Mouse (Mus musculus) cerebellum, postnatal 36 days (tissue): ENCODE measurements around the gene Tmem212.
"Not testable (repeated sequence)": the region's sequence is repeated elsewhere in the genome, so short reads cannot be mapped to it uniquely, and the experiment has no call there.

Source experiments
- DNase-seq, 2 experiments: peaks; one replicate each; pipeline ENCODE4 v3.0.0; 2021 to 2022; ENCODE audit warnings: mixed read lengths in 2 of 2

Tmem212 gene

DNA sequence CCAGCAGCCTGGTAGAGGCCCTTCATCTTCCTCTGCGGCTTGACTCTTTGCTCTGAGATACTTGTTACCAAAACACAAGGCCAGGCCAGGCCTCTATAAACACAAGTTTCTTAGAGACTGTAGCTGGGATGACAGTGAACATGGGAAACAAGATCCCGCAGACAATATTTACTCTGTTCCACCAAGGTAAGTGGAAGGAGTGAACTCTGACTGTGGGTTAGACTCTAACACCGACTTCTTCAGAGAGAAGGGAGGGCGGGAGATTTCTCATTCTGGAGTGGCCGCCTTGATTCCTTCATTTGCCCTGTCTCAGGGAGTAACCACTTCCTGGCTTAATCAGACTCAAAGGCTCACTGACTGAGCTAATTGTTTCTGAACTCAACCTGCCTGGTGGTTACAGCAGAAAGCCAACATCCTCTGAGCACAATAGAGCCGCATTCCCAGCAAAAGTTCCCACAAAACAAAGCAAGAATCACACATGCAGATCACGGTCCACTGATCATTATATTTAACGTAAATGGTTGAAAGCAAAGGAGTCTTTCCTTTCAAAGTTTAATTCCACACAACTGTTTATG, at the start of gene Tmem212:
Gene Tmem212, minus strand, starts transcription at position 51 of the 575 bp plus-strand sequence.
- DNase-seq, result no peak

DNA sequence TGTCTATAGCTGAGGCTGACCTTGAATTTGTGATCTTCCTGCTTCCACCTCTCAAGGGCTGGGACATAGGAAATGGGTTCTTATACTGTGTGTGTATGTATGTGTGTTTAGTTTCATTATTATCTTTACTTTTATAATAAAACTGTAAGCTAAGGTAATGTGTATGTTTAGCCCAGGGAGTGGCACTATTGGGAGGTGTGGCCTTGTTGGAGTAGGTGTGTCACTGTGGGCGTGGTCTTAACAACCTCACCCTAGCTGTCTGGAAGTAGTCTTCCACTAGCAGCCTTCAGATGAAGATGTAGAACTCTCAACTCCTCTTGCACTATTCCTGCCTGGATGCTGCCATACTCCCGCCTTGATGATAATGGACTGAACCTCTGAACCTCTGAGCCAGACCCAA, 49.2 kb upstream of the Tmem212 start:
- DNase-seq, result not testable (repeated sequence)

DNA sequence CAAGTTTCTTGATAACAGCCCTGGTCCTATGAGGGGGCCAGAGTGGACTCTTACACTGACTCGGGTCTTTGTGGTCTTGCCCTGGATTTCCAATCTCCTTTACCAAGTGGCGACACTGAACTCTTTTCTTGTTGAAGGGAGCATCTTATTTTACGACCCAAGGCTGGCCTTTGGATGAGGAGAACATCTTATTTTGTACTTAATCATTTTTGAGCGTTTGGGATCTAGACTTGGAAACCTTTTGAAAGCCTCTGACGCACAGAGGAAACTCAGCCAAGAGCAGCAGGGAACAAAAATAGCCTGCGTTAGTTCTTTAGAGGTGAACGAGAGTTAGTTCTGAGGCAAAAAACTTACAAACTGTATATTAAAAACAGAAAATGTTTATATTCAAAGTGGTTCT, 46.8 kb upstream of the Tmem212 start:
- DNase-seq, result no peak

- DNase-seq, result no peak
Observed at GRCm38 (mm10) chr3:27941634-27942033, 45.5 kb upstream of the Tmem212 start.

DNA sequence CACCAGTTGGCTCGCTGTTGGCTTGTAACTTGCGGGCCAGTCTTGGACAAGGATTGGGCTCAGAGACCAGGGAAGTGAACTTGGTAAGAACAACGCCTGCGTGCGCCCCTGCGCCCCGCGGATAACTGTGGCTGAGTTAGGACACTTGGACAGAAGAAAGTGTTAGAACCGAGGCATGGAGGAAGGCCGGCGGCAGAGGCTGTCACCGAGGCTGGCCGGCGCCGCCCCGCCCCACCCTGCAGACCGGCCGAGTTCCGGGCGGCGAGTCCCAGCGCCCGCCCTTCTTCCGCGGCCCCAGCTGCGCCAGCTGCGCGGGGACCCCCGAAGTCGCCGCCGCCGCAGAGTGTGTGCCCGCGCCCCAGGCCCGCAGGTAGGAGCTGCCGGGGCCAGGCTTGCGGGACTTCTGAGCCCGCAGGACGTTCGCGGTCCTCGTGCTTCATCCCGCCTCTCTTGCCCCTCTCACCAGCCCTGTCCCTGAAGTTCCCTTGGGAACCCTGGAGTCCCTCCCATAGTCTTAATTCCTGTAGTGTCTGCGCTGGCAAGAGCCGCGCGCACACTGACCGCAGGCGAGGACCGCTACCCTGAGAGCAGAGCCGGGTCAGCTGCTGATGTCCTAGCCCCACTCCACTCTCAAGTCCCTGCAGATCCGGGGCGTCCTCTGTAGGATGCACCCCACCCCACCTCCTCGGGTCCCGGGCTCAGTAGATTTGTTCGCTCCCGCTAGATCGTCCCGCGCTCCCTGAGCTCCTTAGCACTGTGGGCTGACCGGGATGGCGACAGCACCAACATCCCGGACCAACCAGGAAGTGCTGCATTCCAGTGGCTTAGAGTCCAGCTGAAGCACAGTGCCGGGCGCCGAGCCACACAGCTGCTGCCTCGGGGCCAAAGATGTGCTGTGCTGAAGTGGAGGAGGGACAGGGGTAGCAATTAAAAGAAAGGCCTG, 42.5 kb upstream of the Tmem212 start, which contains the start of gene Pld1:
Gene Pld1, plus strand, starts transcription at position 315 of the 943 bp plus-strand sequence.
- DNase-seq, result peak; percentile 12 to 15

DNA sequence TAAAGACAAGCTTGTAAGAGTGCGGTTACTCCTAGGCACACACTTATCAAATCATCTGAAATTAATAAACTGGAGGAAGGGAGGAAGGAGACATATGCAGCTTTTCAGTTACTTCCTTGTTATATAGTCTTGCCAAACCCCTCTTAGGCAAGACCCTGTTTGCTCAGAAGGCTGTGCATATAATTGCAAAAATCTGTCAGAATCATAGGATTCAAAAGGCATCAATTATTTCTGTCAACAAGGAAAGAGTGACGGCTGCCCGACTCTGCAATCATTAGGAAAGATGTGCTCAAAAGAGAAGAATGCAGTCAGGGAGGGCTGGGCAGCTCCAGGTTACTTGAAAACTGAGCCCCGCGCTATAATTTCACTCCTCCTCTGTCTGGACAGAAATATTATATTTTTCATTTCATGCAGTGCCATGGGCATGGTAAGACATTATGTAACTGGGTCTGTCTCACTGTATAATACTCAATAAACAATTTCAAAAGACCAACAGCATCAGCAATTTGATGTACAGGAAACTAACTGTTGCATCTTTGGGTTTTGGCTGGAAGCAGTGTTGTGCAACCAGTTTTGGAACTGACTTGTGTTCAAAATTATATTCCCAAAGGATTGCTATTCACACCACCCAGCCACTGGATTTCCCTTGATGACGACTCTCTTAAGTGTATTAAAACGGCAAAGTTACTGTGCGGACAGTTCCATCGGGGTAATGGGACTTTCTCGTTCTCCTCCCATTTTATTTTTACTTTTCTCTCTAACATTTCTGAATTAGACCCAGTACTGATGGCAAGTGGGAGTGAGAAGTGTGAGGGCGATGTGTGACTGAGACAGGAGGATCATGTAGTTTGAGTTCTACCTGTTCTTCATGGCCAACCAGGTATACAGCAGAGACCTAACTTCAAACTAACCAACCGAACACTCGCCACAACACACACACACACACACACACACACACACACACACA, 41.3 kb upstream of the Tmem212 start:
- DNase-seq, result no peak

GRCm38 (mm10) chr3:27936731-27937130, 40.6 kb upstream of the Tmem212 start:
- DNase-seq, result no peak

DNA sequence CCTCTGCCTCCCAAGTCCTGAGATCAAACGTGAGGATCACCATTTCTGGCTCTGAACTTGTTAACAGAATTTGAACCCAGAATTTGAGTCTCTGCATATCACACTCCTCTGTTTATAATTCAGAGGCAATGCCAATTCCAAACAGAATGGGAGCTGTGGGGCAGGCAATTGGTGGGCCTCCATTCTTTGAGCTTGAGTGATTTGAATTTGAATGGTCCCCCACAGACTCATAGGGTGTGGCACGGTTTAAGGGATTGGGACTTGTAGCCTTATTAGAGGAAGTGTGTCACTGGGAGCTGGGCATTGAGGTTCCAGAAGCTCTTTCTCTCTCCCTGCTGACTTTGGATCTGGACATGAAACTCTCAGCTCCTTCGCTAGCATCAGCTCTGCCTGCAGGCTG, 39.5 kb upstream of the Tmem212 start:
- DNase-seq, result no peak

- no peak for DNase-seq
Observed at GRCm38 (mm10) chr3:27932391-27932790, 36.2 kb upstream of the Tmem212 start.

DNA sequence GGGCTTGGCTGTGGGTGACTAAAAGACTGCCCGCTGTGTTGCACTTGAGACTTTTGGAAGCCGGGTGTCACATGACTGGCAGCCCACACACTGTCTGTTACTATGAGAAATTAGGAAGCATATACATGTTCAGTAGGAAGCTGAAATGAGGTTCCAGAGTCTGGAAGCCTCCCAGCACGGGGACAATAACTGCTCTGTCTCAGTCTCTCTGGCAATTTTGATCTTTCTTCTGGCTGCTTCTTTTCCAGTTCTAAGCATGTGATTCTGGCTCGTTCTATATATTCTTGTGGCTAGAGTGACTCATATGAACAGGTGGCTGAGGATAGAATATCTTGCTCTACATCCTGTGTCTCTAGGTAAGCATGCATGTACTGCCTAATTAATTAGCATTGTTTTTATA, 33.1 kb upstream of the Tmem212 start:
- DNase-seq, result no peak

- DNase-seq, result no peak
Observed at GRCm38 (mm10) chr3:27924037-27924436, 27.9 kb upstream of the Tmem212 start.

- no peak for DNase-seq
Observed at GRCm38 (mm10) chr3:27921268-27922020, 25.3 kb upstream of the Tmem212 start.

- DNase-seq, result no peak
Observed at GRCm38 (mm10) chr3:27918656-27919436, 22.7 kb upstream of the Tmem212 start.

DNA sequence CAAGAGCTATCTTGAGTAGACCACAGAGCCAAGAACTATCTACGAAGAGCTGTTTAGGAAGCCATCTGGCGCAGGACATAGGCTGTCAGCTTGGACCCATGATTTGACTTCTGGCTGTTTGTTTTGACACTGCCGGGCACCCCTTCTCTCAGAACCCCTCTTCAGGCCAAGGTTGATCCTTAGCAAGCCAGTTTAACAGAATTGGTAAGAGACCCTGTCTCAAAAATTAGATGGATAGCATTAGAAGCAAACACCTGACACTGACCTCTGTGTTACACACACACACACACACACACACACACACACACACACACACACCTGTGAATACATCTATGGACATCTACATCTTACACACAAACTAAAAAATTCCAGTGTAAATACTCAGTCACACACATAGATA, 12.8 kb upstream of the Tmem212 start:
- DNase-seq, result no peak

GRCm38 (mm10) chr3:27908316-27908715, 12.1 kb upstream of the Tmem212 start:
- no peak for DNase-seq

DNA sequence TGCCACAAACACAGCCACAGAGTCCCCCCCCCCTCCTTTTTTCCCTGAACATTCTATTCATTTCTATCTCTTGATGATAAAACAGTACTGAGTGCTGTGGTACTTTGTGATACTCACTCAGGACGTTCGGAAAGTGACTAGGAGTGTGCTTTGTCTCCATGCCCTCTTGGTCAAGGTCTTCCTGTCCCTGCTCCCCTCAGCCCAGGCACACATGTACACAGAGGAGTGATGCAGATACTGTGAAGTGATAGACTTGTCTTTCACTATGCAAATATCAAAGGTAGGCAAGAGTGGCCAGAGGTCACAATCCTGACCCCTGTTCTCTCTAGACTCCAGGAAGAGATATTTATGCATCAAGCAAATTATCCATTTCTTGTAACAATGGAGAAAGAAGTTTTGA, 11.1 kb upstream of the Tmem212 start:
- no peak for DNase-seq

GRCm38 (mm10) chr3:27906647-27907209, 10.6 kb upstream of the Tmem212 start:
- DNase-seq, result no peak

DNA sequence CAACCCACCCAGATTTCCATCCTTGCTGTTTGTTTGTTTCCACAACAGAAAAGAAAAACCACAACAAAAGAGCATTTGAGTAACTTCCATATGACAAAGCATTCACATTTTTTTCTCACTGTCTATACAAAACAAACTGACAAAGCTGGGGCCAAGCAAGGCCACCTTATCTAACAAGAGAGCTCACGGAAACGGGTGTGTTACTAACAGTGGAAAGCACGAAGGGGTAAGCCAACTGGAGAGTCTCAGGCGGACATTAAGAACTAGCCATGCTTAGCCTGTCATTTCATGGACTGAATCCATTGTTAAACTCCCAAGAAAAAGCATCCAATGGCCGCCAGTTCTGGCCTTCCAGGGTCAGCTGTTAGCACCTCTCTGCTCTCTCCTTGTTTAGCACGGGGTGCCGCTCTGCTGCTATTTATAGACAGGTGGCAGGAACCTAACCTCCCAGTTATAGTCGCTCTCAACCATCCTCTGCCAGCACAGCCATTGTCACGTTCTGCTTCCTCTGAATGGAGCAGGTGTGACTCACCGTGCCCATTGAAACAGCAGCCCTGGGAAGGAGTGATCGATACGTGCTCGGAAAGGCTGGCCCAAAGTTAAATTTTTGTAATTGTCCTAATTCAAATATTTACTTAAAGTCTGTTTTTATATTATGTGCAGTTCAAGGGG, 8.6 kb upstream of the Tmem212 start:
- DNase-seq, result no peak

GRCm38 (mm10) chr3:27901846-27902245, 5.7 kb upstream of the Tmem212 start:
- no peak for DNase-seq

- no peak for DNase-seq
Observed at GRCm38 (mm10) chr3:27899012-27899726, 3.0 kb upstream of the Tmem212 start.
